Mouse (Mus musculus): ENCODE data around the gene Tgds.

- TF ChIP-seq CTCF (conservative IDR thresholded peaks at IDR 0.05; ENCODE audit: low read length) (no peak), POU5F1 (IDR thresholded peaks at IDR 0.05; ENCODE audit: borderline replicate concordance, low read length) (no peak), NANOG (IDR thresholded peaks at IDR 0.05; ENCODE audit: borderline replicate concordance, low read length) (no peak)
Observed at GRCm38 (mm10) chr14:118088437-118089207, 43.9 kb downstream of the Tgds start.
